Mouse (Mus musculus): ENCODE measurements at regions not wholly inside any gene's neighbourhood (a gene's known extent, or its start where the extent isn't known, plus 50 kb on each side); places are given as distances from the start of the nearest gene placed in this dataset.

DNA sequence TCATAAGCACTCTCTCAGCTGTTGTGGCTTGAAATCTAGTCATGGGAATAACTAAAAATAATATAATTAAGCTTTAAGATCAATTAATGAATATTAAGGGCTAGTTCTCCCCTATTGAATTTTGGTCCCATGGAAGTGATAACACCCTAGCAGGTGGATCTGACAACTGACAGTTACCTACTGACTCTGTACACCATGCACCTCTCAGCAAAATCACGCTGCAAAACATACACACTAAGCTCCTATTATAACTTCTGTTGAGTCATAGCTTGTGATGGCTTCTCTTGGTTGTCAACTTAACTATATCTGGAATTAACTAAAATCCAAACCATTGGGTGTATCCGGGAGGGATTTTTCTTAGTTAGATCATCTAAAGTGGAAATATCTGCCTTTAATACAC, 817.9 kb upstream of the Chrm3 start:
- TF ChIP-seq MAZ (IDR thresholded peaks at IDR 0.05; ENCODE audit: low read depth, low read length) (no peak), MAX (IDR thresholded peaks at IDR 0.05; ENCODE audit: low read length) (no peak), EP300 (IDR thresholded peaks at IDR 0.05; ENCODE audit: low read depth in 1 of 2, low read length in 2 of 2) (no peak), POLR2AphosphoS5 (IDR thresholded peaks at IDR 0.05; ENCODE audit: borderline replicate concordance, low read depth, low read length) (no peak), POLR2A (IDR thresholded peaks at IDR 0.05; ENCODE audit: control insufficient read depth in 1 of 2, insufficient read depth in 1 of 2, low read depth in 1 of 2, low read length in 2 of 2, poor library complexity in 1 of 2) (no peak), MEF2A (IDR thresholded peaks at IDR 0.05; ENCODE audit: extremely low read depth, insufficient replicate concordance, low read depth, low read length, poor library complexity, severe bottlenecking) (no peak), CHD1 (IDR thresholded peaks at IDR 0.05; ENCODE audit: low read depth, low read length) (no peak), ZNF384 (IDR thresholded peaks at IDR 0.05; ENCODE audit: low read depth, low read length) (no peak), MXI1 (IDR thresholded peaks at IDR 0.05; ENCODE audit: low read depth, low read length) (no peak), ELF1 (IDR thresholded peaks at IDR 0.05; ENCODE audit: low read depth, low read length) (no peak), USF1 (IDR thresholded peaks at IDR 0.05; ENCODE audit: low read depth, low read length) (no peak), TBP (IDR thresholded peaks at IDR 0.05; ENCODE audit: low read depth, low read length) (no peak), ZMIZ1 (IDR thresholded peaks at IDR 0.05; ENCODE audit: low read depth, low read length) (no peak), TAL1 (IDR thresholded peaks at IDR 0.05; ENCODE audit: low read length) (no peak), NELFE (IDR thresholded peaks at IDR 0.05; ENCODE audit: low read depth, low read length) (no peak), SIN3A (IDR thresholded peaks at IDR 0.05; ENCODE audit: low read length) (no peak), ETS1 (IDR thresholded peaks at IDR 0.05; ENCODE audit: low read depth, low read length) (no peak), BHLHE40 (IDR thresholded peaks at IDR 0.05; ENCODE audit: borderline replicate concordance, low read depth, low read length) (no peak)
- Histone ChIP-seq H3K9me3 (replicated peaks; ENCODE audit: insufficient read depth, low read length) (no peaks in the 10 kb centered on the region), H3K36me3 (ENCODE audit: control insufficient read depth in 1 of 2, insufficient read depth in 2 of 2, low read length in 2 of 2) (no peaks in the 10 kb centered on the region), H3K4me1 (ENCODE audit: control insufficient read depth in 1 of 2, insufficient read depth in 2 of 2, low read length in 2 of 2) (no peaks in the 10 kb centered on the region), H3K27ac (ENCODE audit: control insufficient read depth, low read depth, low read length) (no peak overlapping the region), H3K79me2 (ENCODE audit: control insufficient read depth, insufficient read depth, low read length, poor library complexity) (no peaks in the 10 kb centered on the region), H3K27me3 (ENCODE audit: control insufficient read depth in 1 of 2, insufficient read depth in 2 of 2, low read length in 2 of 2) (no peaks in the 10 kb centered on the region), H3K4me3 (ENCODE audit: control insufficient read depth in 1 of 2, insufficient read depth in 1 of 2, low read depth in 2 of 2, low read length in 2 of 2) (no peak overlapping the region), H3K9ac (ENCODE audit: control insufficient read depth, low read depth, low read length, poor library complexity, severe bottlenecking) (no peak overlapping the region)
- DNase-seq (ENCODE audit: low read depth, low spot score), result no peak

DNA sequence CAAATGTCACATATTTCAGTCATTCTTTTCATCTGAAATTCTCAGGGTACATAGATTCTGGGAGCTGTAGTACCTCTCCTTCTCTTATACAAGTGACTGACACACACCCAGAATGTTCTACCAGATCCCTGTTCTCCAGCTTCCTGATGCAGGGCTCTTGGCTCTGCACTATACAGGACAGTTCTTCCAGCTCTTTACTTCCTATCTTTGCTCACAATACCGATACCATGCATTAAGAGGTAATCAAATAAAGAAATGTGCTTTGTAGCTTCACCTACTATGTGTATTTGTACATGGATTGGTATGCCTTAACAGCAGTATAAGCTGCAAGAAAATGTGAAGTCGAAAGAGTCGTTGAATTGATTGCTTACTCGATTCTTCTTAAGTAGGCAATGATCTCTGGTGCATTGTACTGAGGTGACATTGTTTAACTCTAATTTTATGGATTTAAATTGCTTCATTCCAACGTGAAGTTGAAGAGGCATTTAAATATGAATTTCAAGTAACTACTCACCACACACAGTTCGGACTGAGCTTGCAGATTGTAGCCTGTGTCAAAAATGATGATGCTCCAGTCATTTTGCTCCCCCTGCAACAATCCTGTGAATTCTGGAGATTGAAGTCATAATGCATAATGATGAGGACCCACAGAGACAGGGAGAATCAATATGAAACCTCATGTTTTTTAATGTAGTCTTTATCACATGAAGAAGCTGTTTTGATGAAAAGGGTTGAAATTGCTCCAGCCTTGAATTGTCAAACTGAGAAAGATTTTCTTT, 817.2 kb upstream of the Chrm3 start:
- H3K9me3 ChIP-seq (replicated peaks; ENCODE audit: insufficient read depth, low read length), result no peaks in the 10 kb centered on the region
- no peak overlapping the region for H3K27ac ChIP-seq (ENCODE audit: control insufficient read depth, low read depth, low read length)
- no peak overlapping the region for H3K9ac ChIP-seq (ENCODE audit: control insufficient read depth, low read depth, low read length, poor library complexity, severe bottlenecking)
- no peak for TF ChIP-seq ETS1 (IDR thresholded peaks at IDR 0.05; ENCODE audit: low read depth, low read length)
- TF ChIP-seq BHLHE40 (IDR thresholded peaks at IDR 0.05; ENCODE audit: borderline replicate concordance, low read depth, low read length), result no peak
- no peak for TF ChIP-seq POLR2AphosphoS2 (IDR thresholded peaks at IDR 0.05; ENCODE audit: low read length)
- no peak for TF ChIP-seq POLR2A (IDR thresholded peaks at IDR 0.05; ENCODE audit: control insufficient read depth in 1 of 2, insufficient read depth in 1 of 2, low read depth in 1 of 2, low read length in 2 of 2, poor library complexity in 1 of 2)
- TF ChIP-seq JUND (IDR thresholded peaks at IDR 0.05; ENCODE audit: low read depth, low read length), result no peak
- H3K4me1 ChIP-seq (ENCODE audit: control insufficient read depth in 1 of 2, insufficient read depth in 2 of 2, low read length in 2 of 2), result no peaks in the 10 kb centered on the region
- no peaks in the 10 kb centered on the region for H3K27me3 ChIP-seq (ENCODE audit: control insufficient read depth in 1 of 2, insufficient read depth in 2 of 2, low read length in 2 of 2)
- no peaks in the 10 kb centered on the region for H3K36me3 ChIP-seq (ENCODE audit: control insufficient read depth in 1 of 2, insufficient read depth in 2 of 2, low read length in 2 of 2)
- DNase-seq (ENCODE audit: low read depth, low spot score), result no peak
- no peak overlapping the region for H3K4me3 ChIP-seq (ENCODE audit: control insufficient read depth in 1 of 2, insufficient read depth in 1 of 2, low read depth in 2 of 2, low read length in 2 of 2)
- H3K79me2 ChIP-seq (ENCODE audit: control insufficient read depth, insufficient read depth, low read length, poor library complexity), result no peaks in the 10 kb centered on the region
